Mouse (Mus musculus): ENCODE measurements at regions not wholly inside any gene's neighbourhood (a gene's known extent, or its start where the extent isn't known, plus 50 kb on each side); places are given as distances from the start of the nearest gene placed in this dataset.

- DNase-seq (ENCODE audit: low spot score in 2 of 2) = no peak
These were observed 175.2 kb upstream of the 2610001J05Rik start for GRCm38 (mm10) chr6:14046560-14046959.

GRCm38 (mm10) chr6:14044654-14045053 lies 173.3 kb upstream of the 2610001J05Rik start:
- DNase-seq (ENCODE audit: low spot score in 2 of 2) = no peak

DNA sequence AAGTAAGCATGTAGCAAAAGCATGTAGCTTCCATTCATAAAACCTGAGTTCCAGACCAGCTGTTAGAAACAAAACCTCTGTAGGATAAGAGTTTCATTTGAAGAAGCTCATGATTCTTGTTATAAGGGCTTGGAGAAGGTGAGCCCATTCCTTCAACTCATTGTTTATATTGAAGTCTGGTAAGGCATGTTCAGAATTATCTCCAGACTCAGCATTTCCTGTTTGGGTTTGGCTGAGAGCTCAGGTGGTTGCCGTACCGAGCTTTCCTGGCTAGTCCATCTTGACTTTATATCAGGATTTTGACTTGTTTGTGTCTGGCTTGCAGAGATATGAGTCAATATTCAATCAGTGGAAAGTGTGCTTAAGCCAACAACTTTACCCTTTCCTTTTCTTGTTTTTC lies 154.6 kb upstream of the 2610001J05Rik start:
- no peak for DNase-seq (ENCODE audit: low spot score in 2 of 2)

DNA sequence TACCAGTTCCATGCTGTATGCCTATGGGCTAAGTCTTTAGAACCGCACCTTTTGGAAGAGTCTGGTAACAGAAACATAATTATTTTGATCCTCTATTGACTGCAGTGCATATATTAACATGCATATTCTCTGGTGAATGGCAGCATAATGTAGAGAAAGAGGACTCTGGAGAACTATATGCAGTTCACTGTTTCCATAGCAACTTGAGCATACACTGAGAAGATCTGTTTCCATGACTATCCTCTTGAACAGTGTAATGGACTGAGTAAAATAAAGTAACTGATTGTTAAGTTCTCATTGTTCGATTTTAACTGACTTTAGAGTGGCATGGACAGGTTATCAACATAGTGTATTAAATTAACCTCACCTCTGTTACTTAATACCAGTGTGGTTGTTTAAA lies 147.6 kb upstream of the 2610001J05Rik start:
- no peak for DNase-seq (ENCODE audit: low spot score in 2 of 2)

DNA sequence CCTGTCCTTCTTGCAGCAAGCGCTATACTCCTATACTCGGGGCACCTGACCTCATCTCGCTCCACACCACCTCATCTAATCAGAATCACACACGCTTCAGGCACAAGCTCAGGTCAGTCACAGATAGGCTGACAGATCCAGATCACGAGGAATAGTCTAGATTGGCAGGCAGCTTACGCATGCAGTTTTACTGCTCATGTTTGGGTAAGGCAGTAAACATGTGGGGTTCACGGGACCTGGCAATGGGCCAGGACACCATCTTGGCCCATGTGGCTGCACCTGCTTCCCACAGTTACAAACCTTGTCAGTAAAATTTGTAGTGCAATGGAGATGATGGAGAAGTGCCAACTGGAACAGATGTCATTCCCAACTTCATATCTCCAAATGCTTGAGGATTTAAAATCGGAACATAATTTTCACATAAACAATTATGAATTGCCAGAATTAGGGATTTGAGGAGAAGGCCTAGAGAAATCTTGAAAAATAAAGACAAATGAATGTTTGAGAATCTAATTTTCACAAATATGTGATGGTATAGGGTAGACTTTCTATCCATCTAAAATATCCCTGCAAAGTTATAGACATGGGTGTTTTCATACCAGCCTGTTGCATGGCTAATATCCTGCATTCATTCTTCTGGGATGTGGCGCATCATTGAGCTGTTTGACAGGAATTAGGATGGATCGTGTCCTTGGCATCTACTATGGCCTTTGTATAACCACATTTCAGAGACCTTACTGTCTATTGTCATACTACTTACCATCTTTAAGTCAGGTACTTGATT lies 111.5 kb upstream of the 2610001J05Rik start:
- DNase-seq (ENCODE audit: low spot score in 2 of 2) = no peak

DNA sequence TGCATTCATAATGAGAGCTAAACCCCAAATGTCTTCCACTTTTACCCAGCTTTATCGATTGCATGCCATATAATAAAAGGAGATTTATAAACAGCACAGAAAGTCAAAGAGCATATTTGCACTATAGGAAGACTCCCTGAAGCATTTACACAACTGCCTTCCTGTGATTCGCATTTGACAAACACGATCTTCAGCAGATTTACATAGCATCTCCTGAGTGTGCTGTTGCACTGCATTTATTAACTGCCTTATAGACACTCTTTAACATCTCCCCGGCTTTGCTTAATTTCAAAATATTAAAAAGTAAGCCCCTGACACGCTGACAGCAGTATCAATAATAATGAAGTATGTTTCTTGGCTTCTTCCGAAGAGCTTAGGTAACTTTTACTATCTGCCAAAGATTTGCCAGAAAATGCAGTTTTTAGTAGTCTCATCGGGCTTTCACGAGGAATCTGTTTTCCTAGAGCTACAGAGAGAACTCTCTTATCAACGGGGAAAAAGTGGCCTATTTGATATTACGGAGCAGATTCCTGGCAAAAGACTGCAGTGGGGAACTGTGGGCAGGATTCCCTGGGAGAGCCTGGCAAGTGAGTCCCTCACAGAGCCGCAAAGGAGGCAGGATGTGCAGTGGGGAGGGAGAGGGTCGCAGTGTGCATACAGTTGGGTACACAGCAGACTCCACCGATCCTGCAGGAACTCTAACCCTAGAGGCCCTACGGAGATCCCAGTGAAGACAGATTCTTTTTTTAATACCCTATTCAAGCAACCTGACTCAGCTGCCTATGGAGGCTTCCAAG lies 103.6 kb upstream of the 2610001J05Rik start:
- no peak for DNase-seq (ENCODE audit: low spot score in 2 of 2)

DNA sequence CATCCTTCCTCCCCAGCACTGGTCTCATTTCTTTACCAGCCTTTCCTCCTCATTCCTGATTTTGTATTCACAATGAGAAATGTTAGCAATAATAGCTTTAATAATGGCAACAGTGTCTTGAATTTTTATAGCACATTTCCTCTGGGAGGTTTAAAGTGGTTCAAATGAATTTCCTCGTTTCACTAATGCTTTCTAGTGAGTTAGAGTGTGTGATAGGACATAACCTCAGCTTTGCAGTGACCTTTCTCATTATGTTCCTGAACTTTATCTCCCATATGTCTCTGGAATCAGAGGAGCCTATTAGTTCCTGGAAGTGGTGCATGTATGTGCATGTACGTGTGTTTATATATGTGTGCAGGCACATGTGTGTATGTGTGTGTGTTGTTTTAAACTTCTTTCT lies 93.2 kb upstream of the 2610001J05Rik start:
- DNase-seq (ENCODE audit: low spot score in 2 of 2) = no peak

GRCm38 (mm10) chr6:13964013-13964412 lies 92.7 kb upstream of the 2610001J05Rik start:
- DNase-seq (ENCODE audit: low spot score in 2 of 2) = no peak

DNA sequence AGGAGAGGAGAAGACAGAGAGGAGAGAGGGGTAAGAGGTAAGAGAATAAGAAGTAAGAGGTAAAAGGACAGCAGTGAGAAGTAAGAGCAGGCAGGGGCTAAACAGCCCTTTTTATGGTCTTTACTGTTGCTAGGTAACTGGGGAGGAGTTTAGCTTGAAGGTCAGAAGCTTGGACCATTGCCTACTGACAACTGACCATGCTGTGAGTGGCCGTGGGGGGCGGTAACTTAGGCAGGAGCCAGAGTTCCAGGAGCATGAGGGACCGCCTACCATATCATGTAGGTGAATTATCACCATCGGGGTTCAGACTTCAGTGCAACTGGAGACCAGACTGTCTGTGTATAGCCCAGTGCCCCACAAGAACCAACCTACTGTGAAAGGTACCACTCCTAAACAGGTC lies 78.3 kb upstream of the 2610001J05Rik start:
- no peak for DNase-seq (ENCODE audit: low spot score in 2 of 2)

DNA sequence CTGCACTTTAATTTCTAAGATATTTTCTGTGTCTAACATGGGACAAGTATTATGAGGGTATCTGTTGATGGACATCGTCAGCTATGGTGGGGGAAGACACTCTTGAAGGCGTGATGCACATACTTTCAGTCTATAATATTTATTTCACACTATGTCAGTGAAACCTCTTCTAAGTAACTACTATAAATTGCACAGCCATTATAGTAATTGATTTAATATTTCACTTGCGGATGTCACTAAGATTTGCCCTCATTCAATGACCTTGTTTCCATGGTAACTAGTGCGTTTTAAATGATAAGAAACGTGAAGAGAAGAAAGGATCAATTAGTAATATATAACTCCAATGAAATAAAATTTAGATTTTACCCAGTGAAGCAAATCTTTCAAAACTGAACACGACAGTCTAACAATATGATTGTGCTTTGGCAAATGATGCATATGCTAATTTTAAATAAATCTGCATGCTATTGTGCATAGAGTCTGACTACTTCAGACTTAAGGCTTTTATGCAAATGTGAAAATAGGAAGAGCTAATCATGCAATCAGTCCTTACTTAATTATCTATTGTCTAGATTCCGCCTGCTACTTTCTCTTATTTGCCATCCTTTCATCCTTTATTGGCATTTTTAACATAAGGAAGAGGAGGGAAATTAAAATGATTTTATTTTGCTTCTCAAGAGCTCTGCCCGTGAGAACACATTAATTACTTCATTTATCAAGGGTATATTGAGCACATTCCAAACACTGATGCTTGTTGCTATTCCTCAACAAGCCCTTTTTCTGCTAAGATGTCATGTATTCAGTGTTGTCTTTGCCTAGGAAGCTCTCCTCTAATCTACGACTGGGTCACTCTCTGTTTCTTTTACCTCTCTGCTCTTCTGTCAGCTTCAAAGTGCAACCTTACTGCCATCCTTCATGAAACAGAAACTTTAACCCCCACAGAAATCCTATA lies 49.8 kb upstream of the 2610001J05Rik start:
- no peak for DNase-seq (ENCODE audit: low spot score in 2 of 2)

Data from spleen, postnatal 10 days (tissue).